Mouse (Mus musculus) myocyte (in vitro differentiated cells): Measurements from ENCODE around the gene Abraxas1. TPM values are rescaled to one million over a fixed set of nuclear protein-coding genes. Genes with fewer than 3 reads are reported as not detected.
A peak's percentile ranks its signal among the peaks of the same experiment; 100 is the strongest.

Experiments
- H3K27me3 ChIP-seq: one replicate; pipeline ENCODE4 v1.6.1; 2011; ENCODE audit not compliant: control insufficient read depth, insufficient read depth, insufficient read length
- H3K36me3 ChIP-seq: one replicate; pipeline ENCODE4 v1.6.1; 2011; ENCODE audit not compliant: control insufficient read depth, insufficient read depth
- H3K4me2 ChIP-seq: one replicate; pipeline ENCODE4 v1.6.1; 2011; ENCODE audit warnings: low read depth, control low read depth
- H3K4me3 ChIP-seq: one replicate; pipeline ENCODE4 v1.5.1; 2011; ENCODE audit warnings: mild to moderate bottlenecking, control low read depth, moderate library complexity
- H3K79me2 ChIP-seq: one replicate; pipeline ENCODE4 v1.6.1; 2011; ENCODE audit not compliant: control insufficient read depth, insufficient read depth
- H3ac ChIP-seq: one replicate; pipeline ENCODE4 v1.6.1; 2011; ENCODE audit not compliant: control insufficient read depth, insufficient read length
- CEBPB ChIP-seq: IDR thresholded peaks from 2 replicates; pipeline ENCODE4 v1.6.1; 2011; ENCODE audit warnings: mild to moderate bottlenecking, moderate library complexity; ENCODE audit not compliant: poor library complexity, insufficient read depth, severe bottlenecking
- E2F4 ChIP-seq: IDR thresholded peaks from one replicate; pipeline ENCODE4 v1.6.1; 2011; ENCODE audit warnings: mild to moderate bottlenecking, control low read depth, moderate library complexity; ENCODE audit not compliant: insufficient read depth
- MAX ChIP-seq: IDR thresholded peaks from one replicate; pipeline ENCODE4 v1.6.1; 2011; ENCODE audit warnings: low read depth, mild to moderate bottlenecking, control low read depth
- MYOD1 ChIP-seq, 3 experiments: IDR thresholded peaks; one replicate each; pipeline ENCODE4 v1.6.1; 2011; ENCODE audit warnings: control low read depth in 2 of 3, low read depth in 2 of 3, mild to moderate bottlenecking in 2 of 3, moderate library complexity in 1 of 3; ENCODE audit not compliant: insufficient read length in 2 of 3, control insufficient read depth in 1 of 3
- MYOG ChIP-seq, 3 experiments: IDR thresholded peaks; one replicate each; pipeline ENCODE4 v1.6.1; 2011; ENCODE audit warnings: control low read depth in 2 of 3, low read depth in 2 of 3, mild to moderate bottlenecking in 2 of 3; ENCODE audit not compliant: insufficient read length in 2 of 3, control insufficient read depth in 1 of 3, insufficient read depth in 1 of 3
- POLR2A ChIP-seq: IDR thresholded peaks from one replicate; pipeline ENCODE4 v1.6.1; 2011; ENCODE audit warnings: low read depth, mild to moderate bottlenecking, control low read depth, moderate library complexity; ENCODE audit not compliant: insufficient read length
- POLR2AphosphoS2 ChIP-seq: IDR thresholded peaks from one replicate; pipeline ENCODE4 v1.6.1; 2011; ENCODE audit warnings: low read depth, control low read depth; ENCODE audit not compliant: insufficient read length
- REST ChIP-seq: IDR thresholded peaks from one replicate; pipeline ENCODE4 v1.6.1; 2011; ENCODE audit warnings: mild to moderate bottlenecking, control low read depth, moderate library complexity; ENCODE audit not compliant: insufficient read depth, insufficient read length
- SRF ChIP-seq: IDR thresholded peaks from one replicate; pipeline ENCODE4 v1.6.1; 2011; ENCODE audit warnings: low read depth; ENCODE audit not compliant: control insufficient read depth, insufficient read length
- TCF12 ChIP-seq: IDR thresholded peaks from one replicate; pipeline ENCODE4 v1.6.1; 2011; ENCODE audit warnings: mild to moderate bottlenecking, control low read depth; ENCODE audit not compliant: poor library complexity, insufficient read depth, severe bottlenecking
- TCF3 ChIP-seq: IDR thresholded peaks from one replicate; pipeline ENCODE4 v1.6.1; 2011; ENCODE audit warnings: low read depth, control low read depth; ENCODE audit not compliant: insufficient read length
- USF1 ChIP-seq: IDR thresholded peaks from one replicate; pipeline ENCODE4 v1.6.1; 2011; ENCODE audit warnings: low read depth, mild to moderate bottlenecking, control low read depth, moderate library complexity
- polyA plus RNA-seq: library from polyadenylated mRNA; unstranded; fragments of >200 nt; fragmentation: generic; extraction: Trizol; gene quantifications from one replicate; pipeline ENCODE4 v1.2.1, GENCODE M21; 2012; ENCODE audit warnings: missing spikeins

Gene Abraxas1
- polyA plus RNA-seq, 1 experiment, result 7.6 TPM

GRCm38 (mm10) chr5:100847143-100847542 is 26.4 kb upstream of the Abraxas1 start:
- Histone ChIP-seq H3K36me3 (no peaks in the 10 kb centered on the region), H3K4me2 (peak overlapping the region; percentile 94), H3K4me3 (peak overlapping the region; percentile 72), H3K79me2 (no peaks in the 10 kb centered on the region), H3ac (peak overlapping the region; percentile 94), H3K27me3 (no peaks in the 10 kb centered on the region)
- TF ChIP-seq CEBPB (no peak), MYOG (IDR thresholded peaks at IDR 0.05; ENCODE audit: control insufficient read depth in 1 of 3, insufficient read depth in 1 of 3, insufficient read length in 2 of 3, low read depth in 2 of 3) (no peak), TCF3 (no peak), SRF (no peak), MAX (no peak), E2F4 (no peak), REST (no peak), POLR2A (no peak), TCF12 (no peak), USF1 (no peak), POLR2AphosphoS2 (no peak), MYOD1 (IDR thresholded peaks at IDR 0.05; ENCODE audit: control insufficient read depth in 1 of 3, insufficient read length in 2 of 3, low read depth in 2 of 3) (no peak)

- Histone ChIP-seq H3K79me2 (no peaks in the 10 kb centered on the region), H3K4me3 (peak overlapping the region; percentile 72), H3K27me3 (no peaks in the 10 kb centered on the region), H3ac (peak overlapping the region; percentile 94), H3K36me3 (no peaks in the 10 kb centered on the region), H3K4me2 (peak overlapping the region; percentile 94)
- TF ChIP-seq E2F4, result no peak
- no peak for TF ChIP-seq POLR2AphosphoS2
- TF ChIP-seq MYOG (IDR thresholded peaks at IDR 0.05; ENCODE audit: control insufficient read depth in 1 of 3, insufficient read depth in 1 of 3, insufficient read length in 2 of 3, low read depth in 2 of 3), result no peak
Observed at GRCm38 (mm10) chr5:100846599-100846920, 25.8 kb upstream of the Abraxas1 start.

GRCm38 (mm10) chr5:100845848-100846598 is 25.3 kb upstream of the Abraxas1 start:
- Histone ChIP-seq H3K4me3 (peak overlapping the region; percentile 72), H3K36me3 (no peaks in the 10 kb centered on the region), H3K4me2 (peak overlapping the region; percentile 94), H3K27me3 (no peaks in the 10 kb centered on the region), H3K79me2 (no peaks in the 10 kb centered on the region), H3ac (peak overlapping the region; percentile 94)
- TF ChIP-seq POLR2A, result peak; percentile 51
- no peak for TF ChIP-seq REST
- TF ChIP-seq SRF, result no peak
- no peak for TF ChIP-seq POLR2AphosphoS2
- TF ChIP-seq MYOG (IDR thresholded peaks at IDR 0.05; ENCODE audit: control insufficient read depth in 1 of 3, insufficient read depth in 1 of 3, insufficient read length in 2 of 3, low read depth in 2 of 3), result no peak
- no peak for TF ChIP-seq TCF3
- TF ChIP-seq TCF12, result no peak
- TF ChIP-seq E2F4, result no peak
- TF ChIP-seq USF1, result no peak
- TF ChIP-seq MYOD1 (IDR thresholded peaks at IDR 0.05; ENCODE audit: control insufficient read depth in 1 of 3, insufficient read length in 2 of 3, low read depth in 2 of 3), result peak in 1 of 3 experiments; percentile 12
- no peak for TF ChIP-seq MAX
- peak; percentile 77 for TF ChIP-seq CEBPB

- H3K4me2 ChIP-seq, result peak within 1 kb of the TSS; percentile 94
- TF ChIP-seq POLR2AphosphoS2 (no peak), MAX (no peak), SRF (no peak), POLR2A (no peak), MYOG (IDR thresholded peaks at IDR 0.05; ENCODE audit: control insufficient read depth in 1 of 3, insufficient read depth in 1 of 3, insufficient read length in 2 of 3, low read depth in 2 of 3) (no peak), E2F4 (no peak), REST (no peak), TCF3 (no peak), CEBPB (no peak), TCF12 (no peak), MYOD1 (IDR thresholded peaks at IDR 0.05; ENCODE audit: control insufficient read depth in 1 of 3, insufficient read length in 2 of 3, low read depth in 2 of 3) (no peak)
- no peaks in the 10 kb centered on the region for H3K27me3 ChIP-seq
- H3ac ChIP-seq, result peak within 1 kb of the TSS; percentile 94
- H3K4me3 ChIP-seq, result peak within 1 kb of the TSS; percentile 72
- no peaks in the 10 kb centered on the region for H3K79me2 ChIP-seq
- H3K36me3 ChIP-seq, result no peaks in the 10 kb centered on the region
Observed at GRCm38 (mm10) chr5:100845485-100845847, 24.7 kb upstream of the Abraxas1 start, which contains the start of gene Gpat3. TSS of gene Gpat3 (plus strand) at chr5:100845713.

- Histone ChIP-seq H3K4me3 (no peak overlapping the region), H3ac (no peak overlapping the region), H3K36me3 (no peaks in the 10 kb centered on the region), H3K4me2 (no peak overlapping the region), H3K79me2 (no peaks in the 10 kb centered on the region), H3K27me3 (no peaks in the 10 kb centered on the region)
- TF ChIP-seq TCF12 (no peak), CEBPB (no peak), MYOD1 (IDR thresholded peaks at IDR 0.05; ENCODE audit: control insufficient read depth in 1 of 3, insufficient read length in 2 of 3, low read depth in 2 of 3) (no peak), MYOG (IDR thresholded peaks at IDR 0.05; ENCODE audit: control insufficient read depth in 1 of 3, insufficient read depth in 1 of 3, insufficient read length in 2 of 3, low read depth in 2 of 3) (no peak), TCF3 (no peak), MAX (no peak), SRF (no peak), E2F4 (no peak), POLR2AphosphoS2 (no peak)
Observed at GRCm38 (mm10) chr5:100844485-100844884, 23.7 kb upstream of the Abraxas1 start.
